8 mouse cellular contexts compared by ENCODE assay signal in genomic region chr11:105969516-105969915, GRCm38 (mm10). TPM values are rescaled to one million over a fixed set of nuclear protein-coding genes. Genes with fewer than 3 reads are reported as not detected.
DNase-seq lines count a peak whose midpoint lies in the region; ATAC-seq and TF ChIP-seq lines count a peak whose summit lies in the region.

No protein-coding gene starts in this region.

- H3K4me3 ChIP-seq in intestine, postnatal 0 days (ENCODE audit: low read depth, low read length) = peak overlapping the region; percentile 59; the same call in 1 of the 2 replicates
- H3K4me3 ChIP-seq in intestine, embryonic 15.5 days (replicated peaks) = no peak overlapping the region
- H3K4me3 ChIP-seq in E14TG2a.4 (replicated peaks; ENCODE audit: low read length) = no peak overlapping the region
- no peak overlapping the region for H3K4me3 ChIP-seq in bone marrow, adult 2 months (replicated peaks; ENCODE audit: control insufficient read depth, low read depth, low read length)
- H3K4me3 ChIP-seq in kidney, embryonic 16.5 days (ENCODE audit: low read length) = no peak overlapping the region
- no peak overlapping the region for H3K4me3 ChIP-seq in midbrain, embryonic 11.5 days (ENCODE audit: low read depth, low read length)
- H3K4me3 ChIP-seq in forebrain, embryonic 13.5 days = no peak overlapping the region

- H3K9ac ChIP-seq in intestine, postnatal 0 days (ENCODE audit: low read depth, low read length) = no peak overlapping the region
- no peak overlapping the region for H3K9ac ChIP-seq in intestine, embryonic 15.5 days
- no peak overlapping the region for H3K9ac ChIP-seq in kidney, embryonic 16.5 days (replicated peaks; ENCODE audit: low read length)
- no peak overlapping the region for H3K9ac ChIP-seq in midbrain, embryonic 11.5 days (ENCODE audit: low read length)
- H3K9ac ChIP-seq in forebrain, embryonic 13.5 days = no peak overlapping the region

- DNase-seq in thymus, postnatal 14 days = peak; percentile 30
- DNase-seq in midbrain, embryonic 11.5 days (ENCODE audit: low spot score, missing footprints) = no peak

- peak; percentile 81 for TF ChIP-seq CTCF in intestine, postnatal 0 days (IDR thresholded peaks at IDR 0.05; ENCODE audit: low read depth)
- TF ChIP-seq CTCF in E14TG2a.4 (conservative IDR thresholded peaks at IDR 0.05; ENCODE audit: low read length) = peak; percentile 22; the same call in 1 of the 2 replicates
- peak; percentile 23; the same call in 1 of the 2 replicates for TF ChIP-seq CTCF in bone marrow, adult 2 months (IDR thresholded peaks at IDR 0.05; ENCODE audit: control insufficient read depth, insufficient read depth, low read length)

- no peaks in the 10 kb centered on the region for H3K4me1 ChIP-seq in intestine, postnatal 0 days (replicated peaks; ENCODE audit: control insufficient read depth, insufficient read depth, low read length)
- peaks cover 13% of the 10 kb centered on the region for H3K4me1 ChIP-seq in intestine, embryonic 15.5 days (replicated peaks)
- H3K4me1 ChIP-seq in E14TG2a.4 (replicated peaks; ENCODE audit: low read depth, low read length) = peaks cover 34% of the 10 kb centered on the region
- no peaks in the 10 kb centered on the region for H3K4me1 ChIP-seq in bone marrow, adult 2 months (ENCODE audit: control insufficient read depth, insufficient read depth, low read length)
- peaks cover 13% of the 10 kb centered on the region for H3K4me1 ChIP-seq in kidney, embryonic 16.5 days (ENCODE audit: insufficient read depth, low read length)
- H3K4me1 ChIP-seq in midbrain, embryonic 11.5 days (ENCODE audit: control insufficient read depth, insufficient read depth, low read length) = peaks cover 5% of the 10 kb centered on the region
- peaks cover 14% of the 10 kb centered on the region for H3K4me1 ChIP-seq in forebrain, embryonic 13.5 days

- H3K36me3 ChIP-seq in intestine, postnatal 0 days (ENCODE audit: control insufficient read depth, insufficient read depth) = peaks cover 9% of the 10 kb centered on the region; the same call in 1 of the 2 replicates
- H3K36me3 ChIP-seq in intestine, embryonic 15.5 days = no peaks in the 10 kb centered on the region
- no peaks in the 10 kb centered on the region for H3K36me3 ChIP-seq in E14TG2a.4 (ENCODE audit: insufficient read depth, low read length)
- H3K36me3 ChIP-seq in kidney, embryonic 16.5 days (ENCODE audit: insufficient read depth, low read length) = no peaks in the 10 kb centered on the region
- no peaks in the 10 kb centered on the region for H3K36me3 ChIP-seq in midbrain, embryonic 11.5 days (ENCODE audit: control insufficient read depth, insufficient read depth, low read length)
- no peaks in the 10 kb centered on the region for H3K36me3 ChIP-seq in forebrain, embryonic 13.5 days (ENCODE audit: poor library complexity, severe bottlenecking)

- no peak overlapping the region for H3K27ac ChIP-seq in intestine, postnatal 0 days (ENCODE audit: low read depth, low read length)
- H3K27ac ChIP-seq in intestine, embryonic 15.5 days = no peak overlapping the region
- no peak overlapping the region for H3K27ac ChIP-seq in bone marrow, adult 2 months (ENCODE audit: control insufficient read depth, insufficient read depth, low read depth, low read length, poor library complexity)
- H3K27ac ChIP-seq in kidney, embryonic 16.5 days (ENCODE audit: low read length) = no peak overlapping the region
- no peak overlapping the region for H3K27ac ChIP-seq in midbrain, embryonic 11.5 days (ENCODE audit: low read depth, low read length)
- H3K27ac ChIP-seq in forebrain, embryonic 13.5 days = no peak overlapping the region

- no peak for ATAC-seq in intestine, postnatal 0 days
- no peak for ATAC-seq in intestine, embryonic 15.5 days
- no peak for ATAC-seq in kidney, embryonic 16.5 days (ENCODE audit: low FRiP score, low TSS enrichment)
- no peak for ATAC-seq in midbrain, embryonic 11.5 days (ENCODE audit: low FRiP score)
- no peak for ATAC-seq in forebrain, embryonic 13.5 days

- H3K27me3 ChIP-seq in intestine, postnatal 0 days (replicated peaks; ENCODE audit: control insufficient read depth, insufficient read depth, low read length) = no peaks in the 10 kb centered on the region
- peaks cover 30% of the 10 kb centered on the region for H3K27me3 ChIP-seq in intestine, embryonic 15.5 days (replicated peaks)
- H3K27me3 ChIP-seq in E14TG2a.4 (ENCODE audit: insufficient read depth, low read length) = peaks cover 71% of the 10 kb centered on the region
- H3K27me3 ChIP-seq in kidney, embryonic 16.5 days (ENCODE audit: insufficient read depth, low read length) = peaks cover 33% of the 10 kb centered on the region
- peaks cover 27% of the 10 kb centered on the region for H3K27me3 ChIP-seq in midbrain, embryonic 11.5 days (ENCODE audit: control insufficient read depth, insufficient read depth, low read length)
- peaks cover 37% of the 10 kb centered on the region for H3K27me3 ChIP-seq in forebrain, embryonic 13.5 days

- peak overlapping the region; percentile 95 for H3K4me2 ChIP-seq in intestine, postnatal 0 days (replicated peaks; ENCODE audit: low read depth)
- no peak overlapping the region for H3K4me2 ChIP-seq in intestine, embryonic 15.5 days (replicated peaks)
- 0 out of 2 replicates have a peak overlapping the region, but pooled peaks have one; percentile 5 for H3K4me2 ChIP-seq in kidney, embryonic 16.5 days (replicated peaks; ENCODE audit: low read depth, low read length)
- H3K4me2 ChIP-seq in midbrain, embryonic 11.5 days = no peak overlapping the region
- H3K4me2 ChIP-seq in forebrain, embryonic 13.5 days = no peak overlapping the region

- H3K9me3 ChIP-seq in intestine, postnatal 0 days (ENCODE audit: control insufficient read depth) = no peaks in the 10 kb centered on the region
- no peaks in the 10 kb centered on the region for H3K9me3 ChIP-seq in intestine, embryonic 15.5 days
- no peaks in the 10 kb centered on the region for H3K9me3 ChIP-seq in E14TG2a.4 (ENCODE audit: low read length)
- H3K9me3 ChIP-seq in kidney, embryonic 16.5 days (ENCODE audit: low read length) = no peaks in the 10 kb centered on the region
- no peaks in the 10 kb centered on the region for H3K9me3 ChIP-seq in midbrain, embryonic 11.5 days (ENCODE audit: control insufficient read depth, low read length)
- no peaks in the 10 kb centered on the region; the same call in 1 of the 2 replicates for H3K9me3 ChIP-seq in forebrain, embryonic 13.5 days (replicated peaks)

- TF ChIP-seq POLR2A in bone marrow, adult 2 months (IDR thresholded peaks at IDR 0.05; ENCODE audit: borderline replicate concordance, control insufficient read depth, low read depth, low read length) = no peak

- WGBS in intestine, postnatal 0 days = 59% methylated on average over 1 of the region's 1 CpGs
- 50% methylated on average over 1 of the region's 1 CpGs for WGBS in intestine, embryonic 15.5 days
- 18% methylated on average over 1 of the region's 1 CpGs for WGBS in bone marrow, adult 2 months
- 53% methylated on average over 1 of the region's 1 CpGs for WGBS in kidney, embryonic 16.5 days
- 58% methylated on average over 1 of the region's 1 CpGs for WGBS in midbrain, embryonic 11.5 days
- 63% methylated on average over 1 of the region's 1 CpGs for WGBS in forebrain, embryonic 13.5 days

RNA-seq across cellular contexts. Expression of gene Ace, which starts 1.8 kb away (rescaled TPM):
- 222 and 231 TPM in 2 replicates for polyA plus RNA-seq in intestine, postnatal 0 days (2015; fragmentation: Nextera tagmentation; extraction: Ambion mirVana)
- 6.9 and 11.1 TPM in 2 replicates for polyA plus RNA-seq in intestine, embryonic 15.5 days (2015; fragmentation: Nextera tagmentation; extraction: Ambion mirVana)
- polyA plus RNA-seq in bone marrow, adult 2 months (2011; ENCODE audit: insufficient read depth, insufficient read length, low replicate concordance, missing spikeins) = 1.8 and 3.9 TPM in 2 replicates
- 17.5 and 18.6 TPM in 2 replicates for polyA plus RNA-seq in kidney, embryonic 16.5 days (2015; fragmentation: Nextera tagmentation; extraction: Ambion mirVana)
- 0.57 and 0.89 TPM in 2 replicates for polyA plus RNA-seq in midbrain, embryonic 11.5 days (2014; fragmentation: Nextera tagmentation; extraction: Ambion mirVana)
- polyA plus RNA-seq in forebrain, embryonic 13.5 days (2015; fragmentation: Nextera tagmentation; extraction: Ambion mirVana) = 0.57 and 0.97 TPM in 2 replicates

RNA-seq across cellular contexts. Expression of gene Cyb561, which starts 16.4 kb away (rescaled TPM):
- 48.3 and 50.3 TPM in 2 replicates for polyA plus RNA-seq in intestine, postnatal 0 days (2015; fragmentation: Nextera tagmentation; extraction: Ambion mirVana)
- 44.0 and 45.5 TPM in 2 replicates for polyA plus RNA-seq in intestine, embryonic 15.5 days (2015; fragmentation: Nextera tagmentation; extraction: Ambion mirVana)
- polyA plus RNA-seq in bone marrow, adult 2 months (2011; ENCODE audit: insufficient read depth, insufficient read length, low replicate concordance, missing spikeins) = 1.4 and 1.8 TPM in 2 replicates
- polyA plus RNA-seq in kidney, embryonic 16.5 days (2015; fragmentation: Nextera tagmentation; extraction: Ambion mirVana) = 33.9 and 37.3 TPM in 2 replicates
- polyA plus RNA-seq in midbrain, embryonic 11.5 days (2014; fragmentation: Nextera tagmentation; extraction: Ambion mirVana) = 10.1 and 11.6 TPM in 2 replicates
- polyA plus RNA-seq in forebrain, embryonic 13.5 days (2015; fragmentation: Nextera tagmentation; extraction: Ambion mirVana) = 17.2 and 21.4 TPM in 2 replicates

RNA-seq across cellular contexts. Expression of gene Ace3, which starts 25.0 kb away (rescaled TPM):
- polyA plus RNA-seq in intestine, postnatal 0 days (2015; fragmentation: Nextera tagmentation; extraction: Ambion mirVana) = not detected in 2 replicates
- polyA plus RNA-seq in intestine, embryonic 15.5 days (2015; fragmentation: Nextera tagmentation; extraction: Ambion mirVana) = not detected in 2 replicates
- not detected in 2 replicates for polyA plus RNA-seq in bone marrow, adult 2 months (2011; ENCODE audit: insufficient read depth, insufficient read length, low replicate concordance, missing spikeins)
- polyA plus RNA-seq in kidney, embryonic 16.5 days (2015; fragmentation: Nextera tagmentation; extraction: Ambion mirVana) = not detected in 2 replicates
- not detected in 2 replicates for polyA plus RNA-seq in midbrain, embryonic 11.5 days (2014; fragmentation: Nextera tagmentation; extraction: Ambion mirVana)
- not detected in 2 replicates for polyA plus RNA-seq in forebrain, embryonic 13.5 days (2015; fragmentation: Nextera tagmentation; extraction: Ambion mirVana)

RNA-seq across cellular contexts. Expression of gene Kcnh6, which starts 38.4 kb away (rescaled TPM):
- polyA plus RNA-seq in intestine, postnatal 0 days (2015; fragmentation: Nextera tagmentation; extraction: Ambion mirVana) = 0.94 and 1.6 TPM in 2 replicates
- polyA plus RNA-seq in intestine, embryonic 15.5 days (2015; fragmentation: Nextera tagmentation; extraction: Ambion mirVana) = 2.2 and 2.5 TPM in 2 replicates
- polyA plus RNA-seq in bone marrow, adult 2 months (2011; ENCODE audit: insufficient read depth, insufficient read length, low replicate concordance, missing spikeins) = not detected in 2 replicates
- polyA plus RNA-seq in kidney, embryonic 16.5 days (2015; fragmentation: Nextera tagmentation; extraction: Ambion mirVana) = 0.19 and 0.25 TPM in 2 replicates
- 0.21 and 0.29 TPM in 2 replicates for polyA plus RNA-seq in midbrain, embryonic 11.5 days (2014; fragmentation: Nextera tagmentation; extraction: Ambion mirVana)
- polyA plus RNA-seq in forebrain, embryonic 13.5 days (2015; fragmentation: Nextera tagmentation; extraction: Ambion mirVana) = 0.40 and 0.54 TPM in 2 replicates

Comparison
In these comparisons a context has a peak if more than half of its experiments do, and no peak if none do; other contexts are left out.
1. H3K4me2 ChIP-seq: peak in intestine, postnatal 0 days (single experiment) and kidney, embryonic 16.5 days (single experiment); none in intestine, embryonic 15.5 days (single experiment), midbrain, embryonic 11.5 days (single experiment) and forebrain, embryonic 13.5 days (single experiment).
2. RNA of gene Ace, which starts 1.8 kb away (polyA plus RNA-seq): 222 to 231 TPM in intestine, postnatal 0 days; 17.5 to 18.6 TPM in kidney, embryonic 16.5 days, 6.9 to 11.1 TPM in intestine, embryonic 15.5 days, 1.8 to 3.9 TPM in bone marrow, adult 2 months, 0.57 to 0.89 TPM in midbrain, embryonic 11.5 days and 0.57 to 0.97 TPM in forebrain, embryonic 13.5 days; every median in the first group is over 10 times any median in the second.
3. CTCF ChIP-seq: peak in every context shown above with its lines; median percentile 81 in intestine, postnatal 0 days; 23 in bone marrow, adult 2 months; 22 in E14TG2a.4.